Mouse (Mus musculus): ENCODE data around the gene Mnat1.
"Not testable (repeated sequence)": the region's sequence is repeated elsewhere in the genome, so short reads cannot be mapped to it uniquely, and the experiment has no call there.

Gene Mnat1

DNA sequence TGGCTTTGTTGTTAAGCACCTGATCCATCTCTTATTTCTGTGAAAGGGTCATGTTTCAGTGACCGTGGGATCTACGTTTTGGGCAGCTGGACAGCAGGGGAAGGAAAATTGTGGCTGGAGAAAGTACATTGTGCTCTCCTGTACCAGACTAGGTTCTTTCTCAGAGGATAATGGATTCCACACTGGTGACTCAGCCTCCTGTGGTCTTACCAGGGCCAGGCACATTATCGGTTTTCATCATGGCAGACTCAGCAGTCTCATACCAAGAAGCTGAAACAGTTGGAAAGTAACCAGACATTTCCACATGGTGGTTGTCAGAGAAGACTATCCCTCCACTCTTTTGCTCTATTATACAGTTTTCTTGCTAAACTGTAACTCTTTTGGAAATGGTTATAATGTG, 23.7 kb downstream of the Mnat1 start:
- DNase-seq (ENCODE audit: low spot score in 2 of 2) = no peak

DNA sequence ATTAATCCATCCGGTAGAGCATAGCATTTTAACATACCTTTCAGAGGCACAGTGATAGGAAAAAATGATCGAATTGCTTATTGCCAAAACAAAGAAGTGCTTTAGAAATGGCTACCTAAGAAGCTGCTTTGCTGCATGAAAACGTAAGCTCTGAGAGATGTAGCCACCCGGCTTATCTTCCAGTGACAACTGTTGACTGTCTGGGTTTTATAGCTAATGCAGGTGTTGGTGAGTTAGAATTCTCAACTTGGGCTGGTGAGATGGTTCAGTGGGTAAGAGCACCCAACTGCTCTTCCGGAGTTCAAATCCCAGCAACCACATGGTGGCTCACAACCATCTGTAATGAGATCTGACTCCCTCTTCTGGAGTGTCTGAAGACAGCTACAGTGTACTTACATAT, 27.5 kb downstream of the Mnat1 start:
- DNase-seq (ENCODE audit: low spot score in 2 of 2) = not testable (repeated sequence)

DNA sequence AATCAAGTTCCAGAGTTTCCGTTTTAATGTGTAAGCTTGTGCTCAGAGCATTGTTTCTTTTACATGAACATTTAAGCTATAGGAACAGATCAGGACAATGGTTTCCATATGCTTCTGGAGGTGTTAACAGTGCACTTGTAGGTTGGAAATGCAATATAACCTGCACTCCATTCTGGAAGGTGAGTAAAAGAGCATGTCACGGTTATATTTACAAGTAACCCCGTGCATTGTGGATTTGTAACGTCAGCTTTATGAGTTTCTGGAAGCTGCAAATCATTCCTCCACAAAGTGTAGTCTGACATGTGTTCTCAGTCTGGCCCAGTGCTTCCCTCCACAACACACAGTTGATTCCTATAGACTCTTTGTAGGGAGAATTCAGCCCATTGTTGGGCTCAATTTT, 30.6 kb downstream of the Mnat1 start:
- DNase-seq (ENCODE audit: low spot score in 2 of 2) = no peak

DNA sequence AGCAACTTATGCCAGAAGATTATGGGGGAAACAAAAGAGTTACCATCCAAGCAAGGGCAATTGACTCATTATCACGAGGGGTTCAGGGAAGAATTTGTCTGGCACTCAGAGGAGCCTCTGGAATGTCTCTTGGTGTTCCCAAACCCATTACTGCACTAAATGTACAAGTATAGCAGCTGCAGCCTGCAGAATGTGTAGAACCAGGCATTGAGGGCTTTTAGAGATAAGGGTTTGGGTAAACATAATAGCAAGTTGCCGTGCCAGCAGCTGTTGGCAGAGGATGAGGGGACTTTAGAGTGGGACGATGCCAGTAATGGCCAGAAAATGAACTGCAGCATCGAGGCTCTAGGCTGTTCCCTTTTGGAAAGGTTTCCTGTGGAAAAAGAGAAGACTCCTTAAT, 36.8 kb downstream of the Mnat1 start:
- no peak for DNase-seq (ENCODE audit: low spot score in 2 of 2)

DNA sequence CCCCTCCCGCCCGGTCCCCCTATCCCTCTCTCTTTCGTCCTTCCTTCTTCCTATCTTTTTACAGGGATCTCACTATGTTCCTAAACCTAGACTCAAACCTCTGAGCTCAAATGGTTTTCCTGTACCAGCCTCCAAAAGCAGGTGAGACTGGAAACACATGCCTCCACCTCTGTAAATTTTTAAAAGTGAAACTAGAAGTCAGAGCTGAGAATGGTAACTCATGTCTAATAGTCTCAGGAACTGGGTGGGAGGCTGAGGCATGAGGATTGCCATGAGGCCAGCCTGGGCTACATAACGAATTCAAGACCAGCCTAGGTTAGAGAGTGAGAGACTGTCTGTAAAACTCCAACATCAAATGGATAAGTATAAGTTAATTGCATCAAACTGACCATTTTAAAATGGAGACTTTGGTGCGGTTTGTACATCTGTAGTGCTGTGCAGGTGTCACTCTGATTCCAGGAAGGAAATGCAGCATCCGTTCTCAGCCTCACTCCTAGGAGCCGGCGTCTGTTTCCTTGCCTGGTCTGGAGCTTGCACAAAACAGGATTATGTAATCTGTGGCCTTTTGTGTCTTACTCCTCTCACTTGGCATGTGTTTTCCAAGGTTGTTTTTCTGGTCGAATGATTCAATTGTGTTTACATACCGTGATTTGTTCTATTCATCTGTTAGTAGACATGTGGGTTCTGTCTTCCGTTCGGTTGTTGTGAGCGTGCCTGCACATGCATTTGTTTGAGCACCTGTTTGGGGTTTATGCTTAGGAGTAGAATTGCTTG, 39.1 kb downstream of the Mnat1 start:
- DNase-seq (ENCODE audit: low spot score in 2 of 2) = no peak

DNA sequence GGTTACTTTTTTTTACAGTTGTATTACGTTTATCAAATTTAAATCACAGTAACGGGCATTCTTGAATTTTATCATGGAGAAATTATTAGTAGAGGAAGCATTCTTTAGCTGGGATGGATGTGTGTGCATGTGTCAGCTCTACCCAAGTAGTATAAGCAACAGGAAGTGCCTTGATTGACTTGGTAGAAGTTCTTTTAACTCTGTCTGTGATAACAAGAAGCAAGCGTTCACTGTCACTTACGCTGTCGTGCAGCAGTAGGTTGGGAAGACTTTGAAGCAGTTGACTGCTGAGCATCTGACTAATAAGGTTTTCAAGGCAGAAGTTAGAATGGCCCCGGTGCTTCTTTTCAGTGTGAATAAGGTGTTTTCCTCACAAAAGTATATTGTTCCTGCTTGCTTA, 47.3 kb downstream of the Mnat1 start:
- DNase-seq (ENCODE audit: low spot score in 2 of 2) = no peak

DNA sequence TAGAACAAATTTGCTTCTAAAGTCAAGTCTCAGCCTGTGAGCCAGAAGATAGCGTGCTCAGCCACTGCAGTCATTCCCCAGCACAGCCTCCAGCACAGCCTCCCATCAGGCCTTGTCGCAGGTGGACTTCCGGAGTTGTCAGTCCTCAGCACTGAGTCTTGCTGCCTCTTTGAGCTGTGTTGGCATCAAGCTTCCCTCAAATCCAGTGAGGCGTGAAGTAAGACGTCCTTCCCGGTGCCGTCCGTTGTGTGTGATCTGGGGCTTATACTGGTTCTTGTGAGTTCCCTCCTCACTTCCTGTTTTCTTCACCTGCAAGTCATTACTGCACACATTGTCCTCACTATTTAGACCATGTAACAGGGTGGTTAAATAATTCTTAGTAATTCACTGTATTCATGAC, 60.4 kb downstream of the Mnat1 start:
- DNase-seq (ENCODE audit: low spot score in 2 of 2) = no peak

DNA sequence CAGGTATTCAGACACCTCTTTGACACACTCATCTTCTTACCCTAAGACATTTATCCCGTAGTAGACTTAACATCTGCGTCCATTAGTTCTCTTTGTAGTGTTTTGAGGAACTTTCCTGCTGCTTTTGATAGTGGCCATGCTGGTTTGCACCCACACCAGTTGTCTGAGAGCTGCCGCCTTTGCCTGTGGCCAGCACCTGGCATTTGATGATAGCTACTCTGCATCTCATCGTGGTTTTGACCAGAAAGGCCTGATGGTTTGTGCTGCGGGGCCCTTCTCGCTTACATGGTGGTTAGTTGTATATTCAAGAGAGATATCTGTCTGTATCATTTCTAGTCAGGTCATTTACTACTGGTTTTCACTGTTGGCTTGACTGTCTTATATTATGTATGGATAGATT, 73.8 kb downstream of the Mnat1 start:
- no peak for DNase-seq (ENCODE audit: low spot score in 2 of 2)

DNA sequence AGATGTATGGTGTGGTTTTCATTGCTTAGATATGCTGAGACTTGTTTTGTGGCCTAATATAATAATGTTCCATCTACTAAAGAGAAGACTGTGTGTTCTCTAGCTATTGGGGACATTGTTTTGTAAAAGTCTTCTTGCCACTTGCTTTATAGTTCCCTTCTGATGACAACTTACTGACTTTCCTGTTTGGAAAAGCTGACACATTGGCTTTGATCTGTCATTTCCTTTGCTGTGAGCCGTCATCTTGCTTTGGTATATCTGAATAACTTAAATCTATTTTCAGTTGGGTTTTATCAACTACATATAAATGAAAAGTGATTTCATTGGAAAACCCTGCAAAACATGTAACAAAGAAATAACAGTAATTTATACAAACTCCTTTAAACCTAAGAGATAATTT, 74.9 kb downstream of the Mnat1 start:
- no peak for DNase-seq (ENCODE audit: low spot score in 2 of 2)

DNA sequence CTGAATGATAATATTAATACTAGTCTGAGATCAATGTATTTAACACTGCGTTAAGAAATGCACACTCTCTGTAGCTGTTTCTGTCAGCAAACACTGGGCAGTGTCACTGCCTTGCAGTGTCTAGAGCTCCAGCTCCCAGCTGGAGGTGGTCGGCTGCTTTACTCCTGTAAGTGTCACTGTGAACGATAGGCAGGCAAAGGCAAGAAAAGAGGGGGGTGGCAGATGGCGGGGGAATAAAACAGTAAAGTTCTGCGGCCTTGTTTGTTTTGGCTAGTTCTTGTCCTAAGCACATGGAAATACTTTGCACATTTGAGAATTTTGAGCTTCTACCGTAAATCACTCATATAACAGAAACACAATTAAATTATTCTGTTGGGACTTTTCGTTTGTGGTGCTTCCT, 75.9 kb downstream of the Mnat1 start:
- no peak for DNase-seq (ENCODE audit: low spot score in 2 of 2)

DNA sequence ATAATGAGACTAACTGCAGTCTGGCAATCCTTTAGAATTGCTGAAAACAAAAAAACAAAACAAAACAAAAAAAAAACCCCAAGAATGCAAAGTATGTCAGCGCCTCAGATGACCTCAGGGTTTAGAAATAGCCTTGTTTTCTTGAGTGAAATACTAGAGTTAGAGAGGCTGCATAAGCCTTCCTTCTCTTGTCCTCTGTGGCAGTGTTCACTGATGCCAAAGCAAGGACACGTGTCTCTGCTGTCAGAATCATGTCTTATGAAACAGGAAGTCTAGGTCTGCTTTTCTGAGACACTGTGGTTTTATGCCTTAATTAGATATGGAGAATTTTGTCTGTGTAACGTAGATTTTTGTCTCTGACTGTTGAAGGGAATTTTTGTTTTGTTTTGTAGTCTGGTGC, 78.1 kb downstream of the Mnat1 start:
- DNase-seq (ENCODE audit: low spot score in 2 of 2) = no peak

DNA sequence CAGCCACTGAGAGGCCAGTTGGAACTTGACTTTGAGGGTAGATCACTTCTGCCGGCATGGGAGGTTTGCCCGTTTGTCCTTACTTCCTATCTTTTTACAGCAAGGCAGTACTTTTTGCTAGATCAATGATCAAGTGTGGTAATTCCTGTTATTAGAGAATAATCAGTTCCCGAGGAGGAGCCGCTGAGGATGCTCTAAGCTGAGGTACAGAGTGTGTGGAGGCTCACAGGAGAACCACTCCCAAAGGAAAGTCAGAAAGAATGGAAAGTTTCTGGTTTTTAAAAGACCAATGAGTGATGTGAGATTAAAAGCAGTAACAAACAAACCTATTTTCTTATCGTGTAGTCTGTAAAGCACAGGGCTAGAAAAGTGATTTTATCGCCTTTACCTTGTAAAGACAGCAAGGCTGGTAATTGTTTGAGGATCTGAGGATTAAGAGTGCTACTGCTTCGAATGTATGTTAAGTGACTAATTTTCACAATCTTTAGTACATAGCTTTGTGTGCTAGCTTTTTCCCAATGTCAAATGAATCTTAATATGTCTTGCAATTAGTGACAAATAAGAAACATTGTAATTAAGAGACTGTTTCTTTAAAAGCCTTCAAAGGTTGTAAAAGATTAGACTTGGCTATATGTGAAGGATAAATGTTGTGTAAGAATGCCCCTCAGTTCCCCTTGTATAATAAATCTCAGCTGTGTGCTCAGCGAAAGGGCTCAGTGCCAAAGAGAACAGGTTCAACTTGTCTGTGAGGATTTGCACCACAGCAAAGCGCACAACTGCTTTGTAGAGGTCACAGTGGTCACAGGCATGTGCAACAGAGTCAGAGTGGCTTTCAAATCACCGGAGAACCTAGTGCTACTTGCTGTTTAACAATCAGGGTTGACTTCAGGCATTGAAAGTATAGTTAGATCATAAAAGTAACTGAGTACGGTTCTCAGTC, 82.5 kb downstream of the Mnat1 start:
- DNase-seq (ENCODE audit: low spot score in 2 of 2) = no peak

DNA sequence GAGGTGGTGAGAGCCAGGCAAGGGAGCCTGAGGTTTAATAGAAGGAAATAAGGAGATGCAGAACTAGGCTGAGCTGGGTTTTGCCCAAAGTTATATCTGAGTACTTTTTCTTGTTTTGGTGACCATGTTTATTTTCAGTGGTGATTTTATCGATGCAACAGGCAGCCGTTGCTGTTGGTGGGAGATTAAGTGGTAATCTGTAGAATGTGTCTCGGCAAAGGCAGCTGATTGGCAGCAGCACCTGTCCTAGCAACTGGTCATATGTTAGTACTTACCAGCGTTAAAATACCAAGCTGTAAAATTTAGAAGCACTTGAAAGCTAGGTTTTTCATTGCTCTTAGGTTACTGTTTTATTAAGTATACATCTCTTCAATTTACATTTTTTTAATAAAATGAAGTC, 83.5 kb downstream of the Mnat1 start:
- DNase-seq (ENCODE audit: low spot score in 2 of 2) = no peak

DNA sequence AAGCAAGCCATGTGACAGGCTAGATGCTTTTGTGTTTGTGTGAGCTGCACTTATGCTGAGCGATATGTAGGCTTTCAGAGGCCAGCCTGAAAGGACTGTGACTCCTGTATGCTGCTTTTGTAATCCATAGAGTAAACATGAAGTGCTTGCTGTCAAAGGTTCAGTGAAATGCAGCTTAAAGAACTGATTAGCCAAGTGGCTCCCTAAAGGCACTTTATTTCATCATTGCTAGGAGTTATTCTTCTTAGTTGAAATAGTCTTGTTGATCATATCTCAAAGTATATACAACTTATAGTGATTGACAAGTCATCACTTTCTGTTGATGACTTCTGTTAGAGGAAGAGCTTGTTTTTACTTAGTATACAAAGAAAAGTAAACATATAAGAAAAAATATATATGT, 83.9 kb downstream of the Mnat1 start:
- no peak for DNase-seq (ENCODE audit: low spot score in 2 of 2)

DNA sequence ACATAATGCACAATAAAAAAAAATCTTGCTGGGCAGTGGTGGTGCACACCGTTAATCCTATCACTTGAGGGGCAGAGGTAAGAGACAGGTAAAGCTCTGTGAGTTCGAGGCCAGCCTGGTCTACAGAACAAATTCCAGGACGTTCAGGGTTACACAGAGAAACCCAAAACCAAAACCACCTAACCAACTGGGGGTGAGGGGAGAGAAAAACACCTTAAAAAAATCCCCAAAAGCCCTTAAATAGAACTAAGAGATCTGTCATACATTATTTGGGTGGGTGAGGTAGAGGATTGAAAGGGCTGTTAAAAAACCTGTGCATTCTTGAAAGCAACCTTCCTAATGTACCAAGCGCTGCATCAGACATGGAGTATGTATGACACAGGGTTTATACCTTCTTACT, 85.0 kb downstream of the Mnat1 start:
- no peak for DNase-seq (ENCODE audit: low spot score in 2 of 2)

DNA sequence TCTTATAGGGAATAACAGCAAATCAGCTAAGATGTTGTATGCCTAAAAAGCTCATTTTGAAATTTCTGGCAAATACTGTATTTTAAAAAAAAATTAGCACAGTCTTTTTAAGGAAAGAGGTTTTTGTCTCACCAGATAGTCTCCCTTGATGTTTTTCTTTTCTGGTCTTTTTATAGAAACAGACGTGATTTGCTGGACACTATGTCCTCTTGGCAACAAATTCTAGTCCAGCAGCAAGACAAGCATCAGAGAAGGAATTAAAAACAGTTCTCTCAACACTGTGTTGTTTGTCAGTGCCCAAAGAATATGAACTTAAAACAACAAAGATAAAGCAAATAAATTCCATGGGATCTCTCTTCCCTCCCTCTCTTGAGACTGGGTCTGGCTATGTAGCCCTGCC, 85.6 kb downstream of the Mnat1 start:
- DNase-seq (ENCODE audit: low spot score in 2 of 2) = no peak

DNA sequence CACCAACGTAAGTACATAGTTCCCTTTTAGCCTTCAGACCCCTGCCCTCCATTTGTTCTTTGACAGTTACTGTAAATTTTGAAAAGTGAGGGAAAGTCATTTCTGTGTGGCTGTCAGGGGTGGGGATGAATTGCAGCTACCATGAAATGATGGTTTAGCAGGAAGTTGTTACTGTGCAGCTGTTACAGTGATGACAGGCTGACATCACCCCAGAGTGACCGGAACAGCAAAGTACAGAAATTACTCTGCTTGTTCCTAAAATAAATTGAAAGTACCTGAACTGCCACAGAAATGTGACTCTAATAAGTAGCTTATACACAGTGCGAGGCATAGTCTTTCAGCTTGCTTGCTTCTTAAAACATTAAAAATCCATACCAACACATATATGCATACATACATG, 86.9 kb downstream of the Mnat1 start:
- DNase-seq (ENCODE audit: low spot score in 2 of 2) = no peak

DNA sequence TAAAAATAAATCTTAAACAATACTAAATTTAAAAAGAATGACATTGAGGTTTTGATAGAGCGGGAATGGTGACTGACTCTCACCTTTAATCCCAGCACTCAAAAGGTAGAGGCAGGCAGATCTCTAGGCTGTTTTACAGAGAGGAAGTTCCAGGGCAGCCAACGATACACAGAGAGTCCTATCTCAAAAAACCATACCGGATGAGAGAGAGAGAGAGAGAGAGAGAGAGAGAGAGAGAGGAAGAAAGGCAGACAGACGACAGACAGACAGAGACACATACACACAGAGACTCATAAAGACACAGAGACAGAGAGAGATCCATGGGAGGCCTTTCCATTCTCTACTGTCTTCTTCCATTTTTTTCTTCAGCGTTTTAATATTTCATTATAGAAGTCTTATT, 92.3 kb downstream of the Mnat1 start:
- DNase-seq (ENCODE audit: low spot score in 2 of 2) = no peak

DNA sequence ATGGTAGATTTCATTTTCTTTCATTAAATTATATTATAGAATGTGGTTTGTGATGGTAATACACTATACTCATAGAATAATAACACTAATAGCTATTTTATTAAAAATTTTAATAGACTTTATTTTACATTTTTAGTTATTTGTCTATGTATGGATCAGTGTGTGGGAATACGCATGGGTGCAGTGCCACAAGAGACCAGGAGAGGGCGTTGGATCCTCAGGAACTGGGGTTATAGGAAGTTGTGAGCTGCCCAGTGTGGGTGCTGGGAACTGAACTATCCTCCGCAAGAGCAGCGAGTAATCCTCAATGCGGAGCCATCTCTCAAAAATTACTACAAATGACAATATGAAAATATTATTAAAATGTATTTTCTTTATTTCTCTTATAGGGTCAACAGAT, 95.1 kb downstream of the Mnat1 start:
- no peak for DNase-seq (ENCODE audit: low spot score in 2 of 2)

DNA sequence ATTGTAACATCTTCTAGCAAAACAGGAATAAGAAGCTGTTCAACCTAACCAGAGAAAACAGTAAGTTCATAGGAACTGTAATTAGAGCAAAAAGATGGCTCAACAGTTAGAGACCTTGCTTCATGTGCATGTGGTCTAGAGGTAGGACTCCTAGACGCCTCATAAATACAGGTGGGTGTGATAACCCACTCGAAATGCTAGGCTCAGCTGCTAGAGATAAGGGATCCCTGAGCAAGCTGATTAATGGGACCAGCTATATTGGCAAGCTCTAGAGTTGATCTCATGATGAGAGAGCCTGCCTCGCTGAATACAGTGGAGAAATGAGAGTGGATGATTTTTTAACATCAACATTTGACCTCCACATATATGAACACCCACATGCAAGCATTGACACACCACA, 97.7 kb downstream of the Mnat1 start:
- DNase-seq (ENCODE audit: low spot score in 2 of 2) = no peak

DNA sequence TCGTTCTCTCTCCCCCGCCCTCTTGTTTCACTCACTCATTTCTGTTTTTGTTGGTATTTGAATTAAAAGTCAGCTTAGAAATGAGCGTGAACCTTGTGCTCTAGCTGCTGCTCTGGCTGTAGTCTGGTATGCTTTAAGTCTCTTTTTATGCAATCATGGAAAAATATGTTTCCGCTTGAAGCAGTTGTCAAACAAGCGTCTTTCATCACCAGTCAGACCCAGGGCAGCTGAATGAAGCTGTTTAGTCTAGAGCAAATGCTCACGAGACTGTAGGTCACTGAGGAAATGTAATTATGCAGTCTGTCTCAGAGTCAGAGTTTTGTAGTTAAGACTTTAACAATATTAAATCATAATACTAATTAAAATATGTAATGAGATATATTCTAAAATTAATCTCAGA, 100.4 kb downstream of the Mnat1 start:
- no peak for DNase-seq (ENCODE audit: low spot score in 2 of 2)

DNA sequence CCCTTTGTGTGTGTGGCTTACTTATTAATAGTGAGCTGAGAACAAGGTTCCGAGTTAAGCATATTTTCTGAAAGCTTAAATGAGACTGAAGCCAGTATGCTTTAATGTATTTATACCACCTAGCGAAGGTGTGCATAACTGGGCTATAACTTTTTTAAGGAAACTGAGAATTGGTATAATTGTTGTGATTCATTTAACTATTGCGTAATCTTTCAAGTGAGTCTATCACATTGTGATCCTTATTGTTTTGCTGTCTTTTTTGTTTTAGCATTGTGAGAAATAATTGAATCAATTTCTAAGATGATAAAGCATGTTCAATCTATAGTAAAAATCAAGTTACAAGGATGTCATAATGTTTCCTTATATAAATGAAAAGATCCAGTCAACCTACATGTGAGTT, 104.9 kb downstream of the Mnat1 start:
- DNase-seq (ENCODE audit: low spot score in 2 of 2) = no peak

DNA sequence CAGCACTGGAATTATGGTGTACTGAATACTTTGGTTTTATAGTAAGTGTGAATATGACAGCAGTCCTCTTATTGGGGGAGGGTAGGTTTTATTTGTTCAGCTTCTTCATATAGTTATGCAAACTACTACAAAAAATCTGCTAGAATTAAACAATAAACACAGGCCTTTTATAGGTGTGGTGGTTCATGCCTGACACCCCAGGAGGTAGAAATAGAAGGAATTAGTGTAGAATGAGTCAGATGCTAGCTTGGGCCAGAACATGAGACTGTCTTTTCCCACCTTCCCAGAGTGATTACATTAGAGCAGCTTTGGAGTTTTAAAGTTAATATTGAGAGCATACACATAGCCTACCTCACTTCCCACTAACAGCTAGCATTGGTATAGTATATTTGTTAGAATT, 106.7 kb downstream of the Mnat1 start:
- DNase-seq (ENCODE audit: low spot score in 2 of 2) = no peak
